Mouse (Mus musculus) embryo, embryonic 11.5 days (tissue): Measurements from ENCODE around the gene Leo1.

Experiments
- DNase-seq: peaks from one replicate; pipeline ENCODE4 v3.0.0-alpha.2; 2012; ENCODE audit warnings: low read depth, low spot score

Gene Leo1

GRCm38 (mm10) chr9:75440796-75441666, at the start of gene Leo1:
TSS of gene Leo1 (plus strand) at chr9:75441524.
- DNase-seq = peak; percentile 76

- DNase-seq = no peak
Measured at GRCm38 (mm10) chr9:75393251-75393650, 48.1 kb upstream of the Leo1 start.

- DNase-seq = no peak
Measured at GRCm38 (mm10) chr9:75395971-75396370, 45.4 kb upstream of the Leo1 start.

GRCm38 (mm10) chr9:75399069-75399468, 42.3 kb upstream of the Leo1 start:
- no peak for DNase-seq

- no peak for DNase-seq
Measured at GRCm38 (mm10) chr9:75400639-75401038, 40.7 kb upstream of the Leo1 start.

GRCm38 (mm10) chr9:75401593-75402504, 39.5 kb upstream of the Leo1 start:
- no peak for DNase-seq

- DNase-seq = no peak
Measured at GRCm38 (mm10) chr9:75403520-75403919, 37.8 kb upstream of the Leo1 start.

- DNase-seq = no peak
Measured at GRCm38 (mm10) chr9:75406121-75406520, 35.2 kb upstream of the Leo1 start.

- no peak for DNase-seq
Measured at GRCm38 (mm10) chr9:75407803-75408202, 33.5 kb upstream of the Leo1 start.

- DNase-seq = no peak
Measured at GRCm38 (mm10) chr9:75408204-75408826, 33.0 kb upstream of the Leo1 start.

GRCm38 (mm10) chr9:75409031-75409851, 32.1 kb upstream of the Leo1 start:
- peak; percentile 37 for DNase-seq

GRCm38 (mm10) chr9:75409852-75410378, 31.4 kb upstream of the Leo1 start, which contains the start of gene Mapk6:
TSS of gene Mapk6 (minus strand) at chr9:75410005.
- DNase-seq = peak; percentile 91

GRCm38 (mm10) chr9:75410868-75411487, 30.3 kb upstream of the Leo1 start:
- no peak for DNase-seq

GRCm38 (mm10) chr9:75411584-75411983, 29.7 kb upstream of the Leo1 start:
- no peak for DNase-seq

GRCm38 (mm10) chr9:75413206-75413605, 28.1 kb upstream of the Leo1 start:
- no peak for DNase-seq

- DNase-seq = no peak
Measured at GRCm38 (mm10) chr9:75414204-75414603, 27.1 kb upstream of the Leo1 start.

- no peak for DNase-seq
Measured at GRCm38 (mm10) chr9:75422251-75422691, 19.1 kb upstream of the Leo1 start.

GRCm38 (mm10) chr9:75423683-75424082, 17.6 kb upstream of the Leo1 start:
- DNase-seq = no peak

GRCm38 (mm10) chr9:75424358-75425150, 16.8 kb upstream of the Leo1 start:
- no peak for DNase-seq
